Mouse (Mus musculus): ENCODE results near the gene Ush1c. TPM values are rescaled to one million over a fixed set of nuclear protein-coding genes. Genes with fewer than 3 reads are reported as not detected.

The Ush1c gene
- polyA plus RNA-seq (2015; fragmentation: Nextera tagmentation; extraction: Ambion mirVana): 2.1 and 2.6 TPM in 2 replicates

DNA sequence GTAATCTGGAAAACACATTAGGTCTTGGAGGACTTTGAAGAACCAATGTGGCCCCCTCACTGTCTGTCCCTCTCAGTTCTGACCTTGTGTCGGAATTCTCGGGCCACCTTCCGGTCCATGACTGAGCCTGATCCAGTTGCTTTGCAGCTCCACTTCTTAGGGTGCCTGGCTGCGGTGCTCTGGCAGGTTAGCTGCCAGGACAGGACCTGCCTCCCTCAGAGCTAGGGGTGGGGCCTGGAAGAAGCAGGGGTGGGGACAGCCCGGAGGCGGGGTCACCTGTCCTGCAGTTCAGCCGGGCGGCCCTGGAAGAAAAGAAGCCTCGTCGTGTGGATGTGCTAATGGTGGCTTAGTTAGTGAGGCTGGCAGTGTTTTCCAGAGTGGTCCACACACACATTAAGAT, at the start of gene Ush1c:
Ush1c (minus strand) TSS at position 158 of the 400 bp plus-strand sequence.
- Histone ChIP-seq H3K27me3 (no peaks in the 10 kb centered on the region), H3K4me1 (replicated peaks) (peaks cover 7% of the 10 kb centered on the region), H3K27ac (no peak within 1 kb of the TSS), H3K36me3 (no peaks in the 10 kb centered on the region), H3K4me2 (peak within 1 kb of the TSS; percentile 45), H3K9ac (no peak within 1 kb of the TSS), H3K4me3 (peak within 1 kb of the TSS; percentile 19), H3K9me3 (replicated peaks) (no peaks in the 10 kb centered on the region)
- 0 out of 2 replicates have a peak, but pooled peaks have one; percentile 47 for ATAC-seq (replicated peaks; ENCODE audit: insufficient number of reproducible peaks, insufficient read depth, low FRiP score, low read depth)
- 23% methylated on average over 10 of the region's 10 CpGs for WGBS

DNA sequence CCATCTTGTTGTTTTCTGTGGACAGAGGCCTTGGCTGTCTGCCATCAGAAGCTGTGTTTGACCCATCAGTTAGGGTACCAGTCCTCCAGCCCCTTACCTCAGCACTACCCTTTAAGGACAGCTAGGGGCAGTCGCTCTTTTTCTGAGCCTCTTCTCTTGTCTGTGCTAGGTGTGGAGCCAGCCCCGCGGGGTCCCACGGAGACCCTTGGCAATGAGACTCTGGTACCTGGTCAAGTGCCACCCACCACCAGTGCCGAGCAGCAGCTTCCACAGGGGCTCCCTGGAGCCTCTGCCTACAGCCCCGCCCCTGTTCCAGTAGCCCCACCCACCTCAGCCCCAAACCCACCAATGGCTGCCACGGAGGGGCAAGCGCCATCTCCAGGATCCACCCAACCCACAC, 48.7 kb upstream of the Ush1c start:
- H3K4me3 ChIP-seq: no peak overlapping the region
- H3K27me3 ChIP-seq: peaks cover 57% of the 10 kb centered on the region
- peaks cover 10% of the 10 kb centered on the region for H3K4me1 ChIP-seq (replicated peaks)
- WGBS: 28% methylated on average over 5 of the region's 8 CpGs
- H3K4me2 ChIP-seq: no peak overlapping the region
- no peaks in the 10 kb centered on the region for H3K9me3 ChIP-seq (replicated peaks)
- no peak overlapping the region for H3K9ac ChIP-seq
- no peak overlapping the region for H3K27ac ChIP-seq
- H3K36me3 ChIP-seq: no peaks in the 10 kb centered on the region
- ATAC-seq (replicated peaks; ENCODE audit: insufficient number of reproducible peaks, insufficient read depth, low FRiP score, low read depth): no peak

GRCm38 (mm10) chr7:46286391-46286790, 48.1 kb upstream of the Ush1c start:
- no peak overlapping the region for H3K4me3 ChIP-seq
- H3K4me2 ChIP-seq: no peak overlapping the region
- H3K9me3 ChIP-seq (replicated peaks): no peaks in the 10 kb centered on the region
- no peak overlapping the region for H3K27ac ChIP-seq
- no peaks in the 10 kb centered on the region for H3K36me3 ChIP-seq
- peaks cover 59% of the 10 kb centered on the region for H3K27me3 ChIP-seq
- H3K4me1 ChIP-seq (replicated peaks): peaks cover 10% of the 10 kb centered on the region
- no peak for ATAC-seq (replicated peaks; ENCODE audit: insufficient number of reproducible peaks, insufficient read depth, low FRiP score, low read depth)
- no peak overlapping the region for H3K9ac ChIP-seq
- 78% methylated on average over 4 of the region's 4 CpGs for WGBS

DNA sequence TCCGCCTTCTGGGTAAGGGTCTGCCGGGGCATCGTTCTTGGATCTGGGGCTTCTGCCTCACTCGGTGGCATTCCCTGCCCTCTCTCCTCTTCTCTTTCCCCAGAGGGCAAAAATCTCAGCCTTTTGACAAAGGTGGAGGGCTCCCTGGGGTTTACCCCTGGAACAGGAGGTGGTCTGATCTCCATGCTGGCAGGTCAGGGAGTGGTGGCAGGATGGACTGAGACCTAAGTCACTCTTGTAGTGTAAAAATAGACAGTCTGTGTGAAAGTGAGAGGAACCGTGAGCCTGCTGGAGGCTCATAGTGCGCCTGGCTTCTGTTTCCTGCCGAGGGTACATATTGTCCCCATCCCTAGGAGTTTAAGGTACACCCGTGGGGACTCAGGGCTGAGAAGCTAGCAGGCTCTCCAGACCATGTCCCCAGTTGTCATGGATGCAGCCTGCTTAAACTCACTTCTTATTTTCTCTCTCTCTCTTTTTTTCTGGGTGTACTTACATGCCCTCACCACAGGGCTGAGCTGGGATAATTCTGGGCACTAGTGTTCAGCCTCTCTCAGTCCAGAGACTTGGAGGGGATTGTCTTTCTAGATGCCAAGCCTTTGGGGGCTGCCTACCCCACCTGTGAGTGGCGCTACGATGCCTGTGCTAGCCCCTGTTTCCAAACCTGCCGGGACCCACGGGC, 47.0 kb upstream of the Ush1c start:
- no peak for ATAC-seq (replicated peaks; ENCODE audit: insufficient number of reproducible peaks, insufficient read depth, low FRiP score, low read depth)
- no peak overlapping the region for H3K27ac ChIP-seq
- H3K4me1 ChIP-seq (replicated peaks): peaks cover 10% of the 10 kb centered on the region
- H3K9ac ChIP-seq: no peak overlapping the region
- H3K36me3 ChIP-seq: no peaks in the 10 kb centered on the region
- no peaks in the 10 kb centered on the region for H3K9me3 ChIP-seq (replicated peaks)
- no peak overlapping the region for H3K4me3 ChIP-seq
- H3K27me3 ChIP-seq: peaks cover 57% of the 10 kb centered on the region
- 74% methylated on average over 12 of the region's 12 CpGs for WGBS
- H3K4me2 ChIP-seq: no peak overlapping the region

DNA sequence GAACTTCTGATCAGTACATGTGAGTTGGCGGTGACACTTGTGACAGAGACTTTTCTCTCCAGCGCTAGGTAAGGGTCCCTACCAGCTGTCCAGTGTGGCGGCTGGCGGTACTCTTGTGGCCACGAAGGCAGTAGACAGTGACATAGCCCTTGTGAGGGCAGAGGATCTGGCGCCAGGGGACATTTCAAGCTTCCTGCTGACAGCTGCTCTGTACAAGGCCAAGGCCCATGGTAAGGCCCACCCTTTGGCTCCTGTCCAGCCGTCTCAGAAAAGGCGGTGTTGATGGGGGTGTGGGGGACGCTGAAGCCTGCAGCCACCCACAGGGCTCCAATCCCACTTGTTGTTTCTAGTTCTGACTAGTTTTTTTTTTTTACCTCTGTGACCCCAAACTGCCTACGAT, 45.4 kb upstream of the Ush1c start:
- no peaks in the 10 kb centered on the region for H3K9me3 ChIP-seq (replicated peaks)
- H3K9ac ChIP-seq: no peak overlapping the region
- no peak overlapping the region for H3K4me3 ChIP-seq
- 0 out of 2 replicates have a peak, but pooled peaks have one; percentile 33 for ATAC-seq (replicated peaks; ENCODE audit: insufficient number of reproducible peaks, insufficient read depth, low FRiP score, low read depth)
- peaks cover 53% of the 10 kb centered on the region for H3K27me3 ChIP-seq
- H3K36me3 ChIP-seq: no peaks in the 10 kb centered on the region
- no peak overlapping the region for H3K4me2 ChIP-seq
- WGBS: 39% methylated on average over 10 of the region's 10 CpGs
- H3K27ac ChIP-seq: no peak overlapping the region
- H3K4me1 ChIP-seq (replicated peaks): peaks cover 10% of the 10 kb centered on the region

DNA sequence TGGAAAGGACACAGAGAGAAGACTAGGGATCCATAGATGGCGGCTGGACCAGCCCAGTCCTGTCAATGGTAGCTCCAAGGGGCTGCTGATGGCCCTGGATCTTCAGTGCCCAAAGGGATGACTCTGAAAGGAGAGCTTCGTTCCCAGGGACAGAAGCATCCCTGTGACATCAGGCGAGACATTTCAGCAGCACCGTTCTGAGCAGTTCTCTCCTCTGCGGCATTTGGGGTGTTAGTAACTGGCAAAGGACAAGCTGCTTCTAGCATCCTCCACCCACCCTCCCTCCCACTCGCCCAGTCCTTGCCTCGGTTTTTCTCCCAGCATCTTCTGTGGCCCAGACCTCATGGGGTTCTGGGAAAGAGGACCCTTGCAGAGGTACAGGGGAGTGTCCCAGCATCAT, 44.0 kb upstream of the Ush1c start:
- ATAC-seq (replicated peaks; ENCODE audit: insufficient number of reproducible peaks, insufficient read depth, low FRiP score, low read depth): no peak
- no peak overlapping the region for H3K27ac ChIP-seq
- no peak overlapping the region for H3K4me2 ChIP-seq
- peaks cover 10% of the 10 kb centered on the region for H3K4me1 ChIP-seq (replicated peaks)
- 56% methylated on average over 7 of the region's 7 CpGs for WGBS
- peaks cover 48% of the 10 kb centered on the region for H3K27me3 ChIP-seq
- no peak overlapping the region for H3K9ac ChIP-seq
- H3K9me3 ChIP-seq (replicated peaks): no peaks in the 10 kb centered on the region
- H3K4me3 ChIP-seq: no peak overlapping the region
- H3K36me3 ChIP-seq: no peaks in the 10 kb centered on the region

DNA sequence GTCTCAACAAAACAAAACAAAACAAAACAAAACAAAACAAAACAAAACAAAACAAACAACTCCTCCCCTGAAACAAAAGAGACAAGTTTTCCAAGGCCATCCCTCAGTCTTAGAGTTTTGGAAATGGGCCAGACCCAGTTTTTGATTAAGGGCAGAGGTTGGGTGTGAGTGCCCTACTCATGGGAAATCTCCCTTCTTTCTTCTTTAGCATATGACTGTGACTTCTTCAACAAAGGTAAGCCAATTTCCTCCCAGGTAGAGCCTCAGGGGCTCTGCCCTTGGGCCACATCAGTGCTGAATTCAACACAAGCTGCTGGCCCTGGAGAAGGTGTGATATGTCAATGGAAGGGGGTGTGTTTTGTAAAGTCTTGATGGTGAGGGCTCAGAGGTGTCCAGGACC, 42.6 kb upstream of the Ush1c start:
- Histone ChIP-seq H3K27ac (no peak overlapping the region), H3K27me3 (peaks cover 41% of the 10 kb centered on the region), H3K4me1 (replicated peaks) (peaks cover 10% of the 10 kb centered on the region), H3K4me3 (no peak overlapping the region), H3K4me2 (no peak overlapping the region), H3K9ac (no peak overlapping the region), H3K36me3 (no peaks in the 10 kb centered on the region), H3K9me3 (replicated peaks) (no peaks in the 10 kb centered on the region)
- ATAC-seq (replicated peaks; ENCODE audit: insufficient number of reproducible peaks, insufficient read depth, low FRiP score, low read depth): no peak

GRCm38 (mm10) chr7:46279946-46280345, 41.6 kb upstream of the Ush1c start:
- no peaks in the 10 kb centered on the region for H3K9me3 ChIP-seq (replicated peaks)
- H3K4me1 ChIP-seq (replicated peaks): peaks cover 10% of the 10 kb centered on the region
- WGBS: 14% methylated on average over 6 of the region's 6 CpGs
- H3K4me2 ChIP-seq: no peak overlapping the region
- ATAC-seq (replicated peaks; ENCODE audit: insufficient number of reproducible peaks, insufficient read depth, low FRiP score, low read depth): no peak
- H3K36me3 ChIP-seq: no peaks in the 10 kb centered on the region
- H3K4me3 ChIP-seq: no peak overlapping the region
- H3K27me3 ChIP-seq: peaks cover 36% of the 10 kb centered on the region
- H3K9ac ChIP-seq: no peak overlapping the region
- H3K27ac ChIP-seq: no peak overlapping the region

DNA sequence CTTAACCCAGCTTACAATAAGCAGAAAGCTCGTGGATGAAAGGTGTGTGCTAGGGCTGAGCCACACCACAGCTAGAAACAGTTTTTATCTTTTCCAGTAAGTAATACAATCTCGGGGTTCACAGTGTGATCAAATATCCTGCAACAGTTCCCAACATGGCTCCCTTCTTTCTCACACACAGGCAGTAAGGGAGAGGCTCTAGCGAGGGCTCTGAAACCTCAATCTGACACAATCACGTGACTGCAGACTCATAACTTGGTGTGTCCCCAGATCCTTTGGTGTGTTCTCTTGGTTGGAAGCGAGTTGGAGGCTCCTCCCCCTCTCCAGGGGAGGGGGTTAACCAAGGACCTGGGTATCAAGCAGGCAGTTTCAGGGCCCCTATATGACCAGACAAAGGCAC, 37.9 kb upstream of the Ush1c start:
- H3K36me3 ChIP-seq: no peaks in the 10 kb centered on the region
- H3K4me3 ChIP-seq: no peak overlapping the region
- peaks cover 16% of the 10 kb centered on the region for H3K27me3 ChIP-seq
- no peaks in the 10 kb centered on the region for H3K9me3 ChIP-seq (replicated peaks)
- no peak overlapping the region for H3K9ac ChIP-seq
- ATAC-seq (replicated peaks; ENCODE audit: insufficient number of reproducible peaks, insufficient read depth, low FRiP score, low read depth): no peak
- no peak overlapping the region for H3K4me2 ChIP-seq
- no peak overlapping the region for H3K27ac ChIP-seq
- 57% methylated on average over 5 of the region's 5 CpGs for WGBS
- no peaks in the 10 kb centered on the region for H3K4me1 ChIP-seq (replicated peaks)

DNA sequence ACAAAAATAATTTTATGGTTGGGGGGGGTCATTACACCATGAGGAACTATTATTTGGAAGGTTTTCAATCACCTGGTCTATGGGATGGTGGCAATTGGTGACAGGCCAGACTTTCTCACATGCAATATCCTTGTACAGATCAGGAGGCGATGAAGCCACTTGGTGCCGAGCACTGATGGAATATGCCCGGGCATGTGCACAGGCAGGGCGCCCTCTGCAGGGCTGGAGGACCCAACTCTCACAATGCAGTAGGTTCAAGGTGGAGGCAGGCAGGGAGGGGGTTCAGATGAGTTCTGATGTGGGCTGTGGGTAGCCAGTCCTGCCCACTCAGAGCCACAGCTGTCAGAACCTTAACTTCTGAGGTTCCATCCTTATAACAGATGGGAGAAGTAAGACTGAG, 13.5 kb upstream of the Ush1c start:
- Histone ChIP-seq H3K27ac (no peak overlapping the region), H3K4me3 (no peak overlapping the region), H3K27me3 (0 out of 2 replicates have a peak, but pooled peaks cover 3% of the 10 kb centered on the region), H3K9me3 (replicated peaks) (no peaks in the 10 kb centered on the region), H3K36me3 (no peaks in the 10 kb centered on the region), H3K4me2 (no peak overlapping the region), H3K9ac (no peak overlapping the region), H3K4me1 (replicated peaks) (peaks cover 9% of the 10 kb centered on the region)
- ATAC-seq (replicated peaks; ENCODE audit: insufficient number of reproducible peaks, insufficient read depth, low FRiP score, low read depth): no peak
- WGBS: 81% methylated on average over 4 of the region's 4 CpGs

DNA sequence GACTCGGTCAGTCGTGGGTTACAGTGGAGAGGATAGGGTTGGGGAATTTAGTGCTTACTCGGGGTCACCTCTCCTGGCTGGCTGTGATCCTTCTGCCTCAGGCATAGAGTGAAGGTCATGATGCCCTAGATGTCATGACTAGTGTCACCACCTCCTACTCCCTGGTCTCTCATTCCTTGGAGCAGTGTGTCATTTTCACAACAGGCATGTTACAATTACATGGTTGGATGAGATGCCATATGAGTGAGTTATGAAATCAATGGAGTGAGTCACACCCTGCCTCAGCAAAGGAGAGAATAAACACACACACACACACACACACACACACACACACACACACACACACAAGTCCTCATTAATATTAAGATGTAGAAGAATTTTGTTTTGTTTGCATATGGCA, 9.3 kb upstream of the Ush1c start:
- no peaks in the 10 kb centered on the region for H3K9me3 ChIP-seq (replicated peaks)
- no peak overlapping the region for H3K27ac ChIP-seq
- H3K4me3 ChIP-seq: no peak overlapping the region
- no peak overlapping the region for H3K4me2 ChIP-seq
- H3K36me3 ChIP-seq: no peaks in the 10 kb centered on the region
- ATAC-seq (replicated peaks; ENCODE audit: insufficient number of reproducible peaks, insufficient read depth, low FRiP score, low read depth): no peak
- peaks cover 5% of the 10 kb centered on the region for H3K4me1 ChIP-seq (replicated peaks)
- no peak overlapping the region for H3K9ac ChIP-seq
- 80% methylated on average over 3 of the region's 3 CpGs for WGBS
- H3K27me3 ChIP-seq: no peaks in the 10 kb centered on the region

GRCm38 (mm10) chr7:46246876-46247275, 8.6 kb upstream of the Ush1c start:
- no peak overlapping the region for H3K4me3 ChIP-seq
- ATAC-seq (replicated peaks; ENCODE audit: insufficient number of reproducible peaks, insufficient read depth, low FRiP score, low read depth): no peak
- H3K4me2 ChIP-seq: no peak overlapping the region
- H3K9me3 ChIP-seq (replicated peaks): no peaks in the 10 kb centered on the region
- no peaks in the 10 kb centered on the region for H3K36me3 ChIP-seq
- no peaks in the 10 kb centered on the region for H3K27me3 ChIP-seq
- no peak overlapping the region for H3K27ac ChIP-seq
- H3K4me1 ChIP-seq (replicated peaks): peaks cover 5% of the 10 kb centered on the region
- no peak overlapping the region for H3K9ac ChIP-seq
